Mouse (Mus musculus) intestine, embryonic 16.5 days (tissue): ENCODE measurements around the gene Acadm. TPM values are rescaled to one million over a fixed set of nuclear protein-coding genes. Genes with fewer than 3 reads are reported as not detected.

ENCODE experiments used
- ATAC-seq: fragments of 200-750 bp; cut with Nextera tagmentation; 2 replicates; pipeline ENCODE4 v1.8.0; 2017; ENCODE audit warnings: moderate TSS enrichment, moderate library complexity
- H3K27ac ChIP-seq: fragments of 300-500 bp; sonication (generic); 2 replicates; pipeline ENCODE4 v1.5.1; 2014; ENCODE audit warnings: mild to moderate bottlenecking, low read length
- H3K27me3 ChIP-seq: fragments of 300-500 bp; sonication (generic); replicated peaks from 2 replicates; pipeline ENCODE4 v1.6.1; 2014; ENCODE audit warnings: low read length, control low read depth, mixed read lengths; ENCODE audit not compliant: control insufficient read depth, insufficient read depth
- H3K36me3 ChIP-seq: fragments of 300-500 bp; sonication (generic); 2 replicates; pipeline ENCODE4 v1.6.1; 2014; ENCODE audit warnings: low read length, control low read depth; ENCODE audit not compliant: control insufficient read depth, insufficient read depth
- H3K4me1 ChIP-seq: fragments of 300-500 bp; sonication (generic); 2 replicates; pipeline ENCODE4 v1.6.1; 2014; ENCODE audit warnings: low read length, control low read depth, mixed read lengths; ENCODE audit not compliant: control insufficient read depth, insufficient read depth
- H3K4me2 ChIP-seq: fragments of 300-500 bp; sonication (generic); 2 replicates; pipeline ENCODE4 v1.6.1; 2014; ENCODE audit warnings: low read depth, low read length, control low read depth
- H3K4me3 ChIP-seq: fragments of 300-500 bp; sonication (generic); 2 replicates; pipeline ENCODE4 v1.5.1; 2014; ENCODE audit warnings: mild to moderate bottlenecking, low read length
- H3K9ac ChIP-seq: fragments of 300-500 bp; sonication (generic); 2 replicates; pipeline ENCODE4 v1.6.1; 2014; ENCODE audit warnings: low read depth, low read length
- H3K9me3 ChIP-seq: fragments of 300-500 bp; sonication (generic); 2 replicates; pipeline ENCODE4 v1.6.1; 2016; ENCODE audit warnings: low read length, control low read depth; ENCODE audit not compliant: control insufficient read depth
- WGBS: fragments of 180-500 bp; shearing (Covaris S2); extraction: QIAGEN DNeasy Blood & Tissue Kit; methylation state at CpG from one replicate; pipeline ENCODE4 v1.1.7; 2014; 5-methylcytosine and 5-hydroxymethylcytosine counted together
- polyA plus RNA-seq: library from polyadenylated mRNA; unstranded; fragments of >200 nt; fragmentation: Nextera tagmentation; extraction: Ambion mirVana; gene quantifications from 2 replicates; pipeline ENCODE4 v1.2.1, GENCODE M21; 2015

The Acadm gene
- polyA plus RNA-seq, 1 experiment from 2014 or later, result 146 TPM

DNA sequence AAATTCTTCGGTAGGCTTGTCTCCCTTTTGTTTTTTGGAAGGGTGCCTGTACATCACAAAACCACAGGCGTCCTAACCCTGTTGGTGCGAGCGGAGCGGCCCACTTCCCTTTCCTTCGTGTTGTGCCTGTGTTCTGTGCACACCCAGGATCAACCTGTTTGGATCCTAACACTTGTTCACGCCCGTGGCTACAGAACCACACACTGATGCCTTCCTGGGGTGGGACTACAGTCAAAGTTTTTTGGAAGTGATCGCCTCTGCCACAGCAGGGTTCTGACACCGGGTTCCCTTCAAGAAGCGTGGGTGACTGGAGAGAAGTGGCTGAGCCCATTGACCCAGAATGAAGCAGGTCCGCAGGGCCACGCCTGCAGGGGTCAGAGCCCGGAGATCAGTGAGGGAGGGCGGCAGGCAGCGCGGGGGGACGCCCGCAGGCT is 514 bp downstream of the Acadm start:
- peak; percentile 78 for ATAC-seq

GRCm38 (mm10) chr3:153943003-153943640 is 1.3 kb downstream of the Acadm start:
- no peak for ATAC-seq
- peaks cover 7% of the 10 kb centered on the region; the same call in 1 of the 2 replicates for H3K4me1 ChIP-seq
- no peaks in the 10 kb centered on the region for H3K27me3 ChIP-seq
- no peaks in the 10 kb centered on the region; the same call in 1 of the 2 replicates for H3K36me3 ChIP-seq
- H3K4me2 ChIP-seq, result peak overlapping the region; percentile 53
- peak overlapping the region; percentile 67 for H3K4me3 ChIP-seq
- peak overlapping the region; percentile 77; the same call in 1 of the 2 replicates for H3K27ac ChIP-seq
- no peak overlapping the region; the same call in 1 of the 2 replicates for H3K9ac ChIP-seq
- 20% methylated on average over 12 of the region's 12 CpGs for WGBS
- no peaks in the 10 kb centered on the region for H3K9me3 ChIP-seq

More for the DNA sequence above, 514 bp downstream of the Acadm start:
- Histone ChIP-seq H3K4me2 (peak overlapping the region; percentile 53), H3K9me3 (no peaks in the 10 kb centered on the region), H3K36me3 (no peaks in the 10 kb centered on the region; the same call in 1 of the 2 replicates), H3K4me3 (peak overlapping the region; percentile 67), H3K27ac (peak overlapping the region; percentile 77), H3K4me1 (peaks cover 7% of the 10 kb centered on the region; the same call in 1 of the 2 replicates), H3K27me3 (no peaks in the 10 kb centered on the region), H3K9ac (peak overlapping the region; percentile 79)
- under 1% methylated on average over 19 of the region's 19 CpGs for WGBS

DNA sequence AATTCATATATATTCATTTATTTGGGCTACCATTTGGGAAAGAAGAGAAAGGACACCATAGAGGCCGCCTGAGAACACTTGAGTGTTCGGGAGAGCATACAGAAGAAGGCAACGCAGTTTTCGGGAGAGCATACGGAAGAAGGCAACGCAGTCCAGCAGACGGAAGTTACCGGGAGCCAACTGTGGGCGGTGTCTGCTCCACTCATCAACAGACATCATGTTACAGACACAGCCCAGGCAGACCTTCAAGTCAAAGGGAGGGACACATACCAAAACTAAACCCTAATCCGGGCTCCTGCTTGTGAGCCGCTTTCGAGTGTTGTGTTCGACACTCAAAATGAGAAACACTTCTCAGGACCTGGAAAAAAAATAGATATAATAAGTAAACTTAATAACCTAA is 2.8 kb downstream of the Acadm start:
- 93% methylated on average over 13 of the region's 13 CpGs for WGBS
- ATAC-seq, result no peak
- no peaks in the 10 kb centered on the region for H3K27me3 ChIP-seq
- H3K4me3 ChIP-seq, result no peak overlapping the region
- no peak overlapping the region for H3K4me2 ChIP-seq
- H3K36me3 ChIP-seq, result peaks cover 3% of the 10 kb centered on the region
- H3K9me3 ChIP-seq, result no peaks in the 10 kb centered on the region
- H3K9ac ChIP-seq, result no peak overlapping the region
- no peak overlapping the region for H3K27ac ChIP-seq
- H3K4me1 ChIP-seq, result peaks cover 7% of the 10 kb centered on the region; the same call in 1 of the 2 replicates

DNA sequence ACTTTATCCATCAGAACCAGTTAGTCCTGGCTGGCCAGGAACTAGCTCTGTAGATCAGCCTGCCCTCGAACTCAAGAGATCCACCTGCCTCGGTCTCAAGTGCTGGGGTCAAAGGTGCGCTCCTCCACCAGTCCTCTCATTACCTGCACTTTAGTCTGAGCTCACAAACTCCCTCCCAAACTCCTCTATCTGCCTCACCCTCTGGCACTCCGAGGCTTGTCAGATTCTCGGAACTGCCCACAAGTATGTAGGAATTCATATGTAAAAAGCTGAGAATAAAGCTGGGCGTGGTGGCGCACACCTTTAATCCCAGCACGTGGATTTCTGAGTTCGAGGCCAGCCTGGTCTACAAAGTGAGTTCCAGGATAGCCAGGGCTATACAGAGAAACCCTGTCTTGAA is 3.9 kb downstream of the Acadm start:
- H3K27me3 ChIP-seq, result no peaks in the 10 kb centered on the region
- no peak overlapping the region for H3K27ac ChIP-seq
- 92% methylated on average over 9 of the region's 9 CpGs for WGBS
- no peak overlapping the region for H3K9ac ChIP-seq
- peaks cover 3% of the 10 kb centered on the region for H3K36me3 ChIP-seq
- no peak overlapping the region for H3K4me3 ChIP-seq
- no peak overlapping the region for H3K4me2 ChIP-seq
- no peak for ATAC-seq
- no peaks in the 10 kb centered on the region for H3K9me3 ChIP-seq
- H3K4me1 ChIP-seq, result peaks cover 7% of the 10 kb centered on the region; the same call in 1 of the 2 replicates

DNA sequence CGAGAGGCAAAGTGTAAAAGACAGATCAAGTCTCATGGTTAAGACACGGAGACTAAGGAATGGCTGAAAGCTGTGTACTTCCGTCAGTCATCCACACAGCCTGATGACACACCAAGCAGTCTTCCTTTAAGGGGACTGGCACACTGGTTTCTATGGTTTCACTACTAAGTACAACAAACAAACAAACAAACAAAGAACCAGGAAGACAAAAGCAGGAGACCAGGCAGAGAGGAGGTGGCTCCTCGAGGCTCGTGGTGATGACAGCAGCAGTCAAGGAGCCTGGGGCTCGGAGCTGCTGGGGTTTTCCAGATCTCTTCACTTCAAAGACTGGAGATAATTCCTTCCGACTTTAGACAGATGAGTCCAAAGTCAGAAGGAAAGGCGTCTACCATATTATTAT is 4.4 kb downstream of the Acadm start:
- Histone ChIP-seq H3K4me2 (no peak overlapping the region), H3K4me1 (peaks cover 7% of the 10 kb centered on the region; the same call in 1 of the 2 replicates), H3K27me3 (no peaks in the 10 kb centered on the region), H3K9me3 (no peaks in the 10 kb centered on the region), H3K36me3 (peaks cover 3% of the 10 kb centered on the region), H3K4me3 (no peak overlapping the region), H3K9ac (no peak overlapping the region), H3K27ac (no peak overlapping the region)
- no peak for ATAC-seq
- WGBS, result 84% methylated on average over 8 of the region's 8 CpGs

DNA sequence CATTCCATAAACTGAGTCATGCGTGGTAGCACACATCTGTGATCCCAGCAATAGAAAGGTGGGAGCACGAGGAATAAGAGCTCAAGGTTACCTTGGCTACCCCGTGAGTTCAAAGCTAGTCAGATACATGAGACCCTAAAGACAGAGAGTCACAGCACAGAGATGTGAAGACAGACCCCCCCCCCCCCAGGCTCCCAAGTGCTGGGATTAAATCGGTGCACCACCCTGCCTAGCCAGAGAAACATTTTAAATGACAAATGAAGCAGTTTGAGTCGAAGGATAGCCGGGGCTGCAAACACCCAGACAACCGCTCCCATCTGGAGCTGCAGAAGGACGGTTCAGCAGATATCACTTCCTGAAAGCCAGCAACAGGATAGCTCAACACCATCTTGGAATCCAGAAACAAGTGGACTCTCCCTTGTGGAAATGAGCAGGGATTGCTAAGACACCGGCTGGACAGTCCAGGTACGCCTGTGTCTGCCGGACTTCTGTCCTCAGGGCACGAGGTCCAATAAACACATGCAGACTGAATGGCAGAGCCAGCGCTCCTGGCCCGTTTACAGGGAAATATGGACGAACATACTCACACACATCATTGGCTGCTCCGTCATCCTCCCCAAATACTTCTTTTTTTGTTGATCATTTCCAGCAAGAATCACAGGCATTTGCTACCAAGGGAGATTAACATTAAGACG is 7.2 kb downstream of the Acadm start:
- H3K9ac ChIP-seq, result no peak overlapping the region
- ATAC-seq, result no peak
- H3K9me3 ChIP-seq, result no peaks in the 10 kb centered on the region
- H3K27ac ChIP-seq, result no peak overlapping the region
- WGBS, result 94% methylated on average over 17 of the region's 17 CpGs
- H3K27me3 ChIP-seq, result no peaks in the 10 kb centered on the region
- 0 out of 2 replicates have a peak, but pooled peaks cover under 1% of the 10 kb centered on the region for H3K4me1 ChIP-seq
- H3K4me3 ChIP-seq, result no peak overlapping the region
- peaks cover 7% of the 10 kb centered on the region for H3K36me3 ChIP-seq
- no peak overlapping the region for H3K4me2 ChIP-seq

- Histone ChIP-seq H3K9me3 (no peaks in the 10 kb centered on the region), H3K4me1 (no peaks in the 10 kb centered on the region), H3K36me3 (peaks cover 7% of the 10 kb centered on the region; the same call in 1 of the 2 replicates), H3K9ac (no peak overlapping the region), H3K27ac (peak overlapping the region; percentile 47; the same call in 1 of the 2 replicates), H3K27me3 (no peaks in the 10 kb centered on the region), H3K4me2 (no peak overlapping the region), H3K4me3 (no peak overlapping the region)
- ATAC-seq, result peak; percentile 60; the same call in 1 of the 2 replicates
- WGBS, result 73% methylated on average over 9 of the region's 9 CpGs
These were observed 8.6 kb downstream of the Acadm start for GRCm38 (mm10) chr3:153935878-153936277.

GRCm38 (mm10) chr3:153932461-153932860 is 12.0 kb downstream of the Acadm start:
- H3K4me3 ChIP-seq, result no peak overlapping the region
- ATAC-seq, result peak; percentile 62
- no peaks in the 10 kb centered on the region for H3K9me3 ChIP-seq
- no peaks in the 10 kb centered on the region for H3K4me1 ChIP-seq
- WGBS, result 86% methylated on average over 5 of the region's 5 CpGs
- peaks cover 15% of the 10 kb centered on the region for H3K36me3 ChIP-seq
- H3K27me3 ChIP-seq, result no peaks in the 10 kb centered on the region
- no peak overlapping the region for H3K4me2 ChIP-seq
- no peak overlapping the region for H3K9ac ChIP-seq
- H3K27ac ChIP-seq, result no peak overlapping the region

- Histone ChIP-seq H3K36me3 (peaks cover 11% of the 10 kb centered on the region), H3K27ac (no peak overlapping the region), H3K9me3 (no peaks in the 10 kb centered on the region), H3K4me1 (no peaks in the 10 kb centered on the region), H3K9ac (no peak overlapping the region), H3K4me2 (no peak overlapping the region), H3K27me3 (no peaks in the 10 kb centered on the region), H3K4me3 (no peak overlapping the region)
- WGBS, result 90% methylated on average over 11 of the region's 11 CpGs
- ATAC-seq, result no peak
These were observed 14.9 kb downstream of the Acadm start for GRCm38 (mm10) chr3:153929526-153929925.
